Mouse (Mus musculus) liver, embryonic 14.5 days (tissue): Measurements from ENCODE around the gene Nup107.

Experiments used
- CTCF ChIP-seq: IDR thresholded peaks from 2 replicates; pipeline ENCODE4 v1.5.1; 2016; ENCODE audit warnings: antibody characterized with exemption, low read depth, control low read depth
- EP300 ChIP-seq: IDR thresholded peaks from 2 replicates; pipeline ENCODE4 v1.6.1; 2016; ENCODE audit warnings: antibody characterized with exemption, low read depth

- no peak for TF ChIP-seq CTCF
- no peak for TF ChIP-seq EP300
These were observed 28.8 kb downstream of the Nup107 start for GRCm38 (mm10) chr10:117763588-117764190.
